Mouse (Mus musculus): ENCODE data around the gene Vmn1r138. TPM values are rescaled to one million over a fixed set of nuclear protein-coding genes. Genes with fewer than 3 reads are reported as not detected.

Gene Vmn1r138
- not detected in 2 replicates for polyA plus RNA-seq (2012; rRNA removed)

DNA sequence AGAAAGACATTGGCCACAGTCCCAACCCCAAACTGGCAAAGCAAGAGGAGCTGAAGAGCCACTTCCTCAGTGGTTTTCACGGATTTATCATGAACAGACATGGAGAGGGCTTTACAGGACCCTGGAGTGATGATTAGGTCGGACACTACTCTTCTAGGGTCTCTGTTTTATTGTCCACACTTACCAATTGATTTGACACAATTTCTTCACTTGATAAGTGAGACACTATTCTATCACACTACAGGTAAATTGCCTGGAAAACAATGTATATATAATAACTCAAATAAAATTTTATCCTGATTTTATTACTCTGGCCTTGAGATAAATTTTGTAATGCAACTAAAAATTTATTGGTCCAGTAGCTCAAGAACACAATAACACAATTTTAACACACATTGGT is at the start of gene Vmn1r138:
Vmn1r138 (minus strand) TSS at position 101 of the 400 bp plus-strand sequence.

DNA sequence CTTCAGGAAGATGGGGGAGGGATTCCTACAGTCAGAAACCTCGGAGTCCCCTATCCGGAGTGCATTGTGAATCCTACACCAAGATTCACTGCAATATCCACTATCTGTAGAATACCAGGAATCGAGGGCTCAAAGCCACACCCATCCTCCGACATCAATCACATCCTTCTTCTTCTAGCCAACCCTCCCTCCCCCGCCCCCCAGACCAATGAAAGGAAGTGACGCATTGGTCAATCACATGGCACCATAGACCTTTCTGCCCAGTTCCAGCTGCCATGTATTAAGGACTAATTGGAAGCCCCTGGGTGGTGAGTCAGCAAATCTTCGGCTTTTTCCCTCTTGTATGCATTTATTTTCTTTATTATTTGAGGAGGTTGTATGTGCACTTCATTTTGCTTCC is 40.1 kb upstream of the Vmn1r138 start, which contains the start of gene Vmn1r139:
Vmn1r139 (plus strand) TSS at position 301 of the 400 bp plus-strand sequence.

DNA sequence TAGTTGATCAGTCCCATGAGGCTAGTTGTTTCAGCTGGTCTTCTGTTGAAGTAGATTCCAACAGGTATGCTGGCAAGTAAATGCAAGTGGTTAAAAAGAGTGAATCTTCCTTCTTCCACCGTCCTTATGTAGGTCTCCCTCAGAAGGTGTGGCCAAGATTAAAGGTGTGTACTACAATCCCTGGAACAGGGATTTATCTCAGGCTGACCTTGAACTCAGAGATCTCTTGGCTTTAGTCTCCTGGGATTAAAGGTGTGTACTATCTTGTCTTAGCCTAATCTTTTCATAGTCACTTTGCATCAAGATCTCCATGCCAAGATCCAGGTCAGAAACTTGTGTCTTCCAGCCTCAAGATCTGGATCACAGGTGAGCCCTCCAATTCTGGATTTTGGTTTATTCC is 27.5 kb upstream of the Vmn1r138 start, which contains the start of gene Gm6176:
Gm6176 (minus strand) TSS at position 101 of the 400 bp plus-strand sequence.

DNA sequence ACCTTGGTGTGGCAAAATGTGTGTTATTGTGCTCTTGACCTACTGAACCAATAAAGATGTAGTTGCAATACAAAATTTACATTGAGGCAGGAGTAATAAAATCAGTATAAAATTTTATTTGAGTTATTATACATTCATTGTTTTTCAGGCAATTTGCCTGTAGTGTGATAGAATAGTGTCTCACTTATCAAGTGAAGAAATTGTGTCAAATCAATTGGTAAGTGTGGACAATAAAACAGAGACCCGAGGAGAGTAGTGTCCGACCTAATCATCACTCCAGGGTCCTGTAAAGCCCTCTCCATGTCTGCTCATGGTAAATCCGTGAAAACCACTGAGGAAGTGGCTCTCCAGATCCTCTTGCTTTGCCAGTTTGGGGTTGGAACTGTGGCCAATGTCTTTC is 34.4 kb downstream of the Vmn1r138 start, which contains the start of gene Vmn1r137:
Vmn1r137 (plus strand) TSS at position 301 of the 400 bp plus-strand sequence.

Other genes with a start within 250 kb of the Vmn1r138 start
- not detected in 2 replicates for gene Gm4177, start 232.2 kb downstream of the Vmn1r138 start, polyA plus RNA-seq (2012; rRNA removed)
- not detected in 2 replicates for gene Vmn1r135, start 196.5 kb downstream of the Vmn1r138 start, polyA plus RNA-seq (2012; rRNA removed)
- not detected in 2 replicates for gene Gm5725, start 184.6 kb downstream of the Vmn1r138 start, polyA plus RNA-seq (2012; rRNA removed)
- gene Gm5891, start 107.6 kb downstream of the Vmn1r138 start, polyA plus RNA-seq (2012; rRNA removed) = not detected in 2 replicates
- gene Vmn1r137, start 34.3 kb downstream of the Vmn1r138 start, polyA plus RNA-seq (2012; rRNA removed) = not detected in 2 replicates
- not detected in 2 replicates for gene Gm6176, start 27.4 kb upstream of the Vmn1r138 start, polyA plus RNA-seq (2012; rRNA removed)
- gene Vmn1r139, start 40.2 kb upstream of the Vmn1r138 start, polyA plus RNA-seq (2012; rRNA removed) = not detected in 2 replicates
- gene Gm16451, start 89.3 kb upstream of the Vmn1r138 start, polyA plus RNA-seq (2012; rRNA removed) = not detected in 2 replicates
- gene Gm10666, start 105.8 kb upstream of the Vmn1r138 start, polyA plus RNA-seq (2012; rRNA removed) = not detected in 2 replicates
- not detected in 2 replicates for gene Vmn1r142, start 135.1 kb upstream of the Vmn1r138 start, polyA plus RNA-seq (2012; rRNA removed)
- gene Vmn1r143, start 160.5 kb upstream of the Vmn1r138 start, polyA plus RNA-seq (2012; rRNA removed) = not detected in 2 replicates
- gene Gm8653, start 172.4 kb upstream of the Vmn1r138 start, polyA plus RNA-seq (2012; rRNA removed) = not detected in 2 replicates
- gene Gm8453, start 200.6 kb upstream of the Vmn1r138 start, polyA plus RNA-seq (2012; rRNA removed) = not detected in 2 replicates

All from liver, embryonic 18 days (tissue).